Mouse (Mus musculus): ENCODE data around the gene Ros1.

- TF ChIP-seq CTCF (IDR thresholded peaks at IDR 0.05; ENCODE audit: low read depth, low read length) (no peak), GATA1 (IDR thresholded peaks at IDR 0.05; ENCODE audit: borderline replicate concordance, low read length) (no peak), GATA2 (IDR thresholded peaks at IDR 0.05; ENCODE audit: borderline replicate concordance, low read depth, low read length) (no peak), TAL1 (conservative IDR thresholded peaks at IDR 0.05; ENCODE audit: low read depth, low read length) (no peak)
Observed at GRCm38 (mm10) chr10:52170489-52170888, 24.6 kb downstream of the Ros1 start.
